Mouse (Mus musculus) kidney, adult 2 months (tissue): ENCODE measurements around the gene H2-M5. TPM values are rescaled to one million over a fixed set of nuclear protein-coding genes. Genes with fewer than 3 reads are reported as not detected.
A peak's percentile ranks its signal among the peaks of the same experiment; 100 is the strongest.

Source experiments
- DNase-seq: peaks from one replicate; pipeline ENCODE4 v3.0.0; 2021
- H3K27ac ChIP-seq: fragments of 200-500 bp; 2 replicates; pipeline ENCODE4 v1.5.1; 2012; ENCODE audit warnings: low read depth, low read length, control low read depth, inconsistent platforms; ENCODE audit not compliant: insufficient read depth
- H3K27me3 ChIP-seq: fragments of 200-500 bp; replicated peaks from 2 replicates; pipeline ENCODE4 v1.6.1; 2012; ENCODE audit warnings: mild to moderate bottlenecking, moderate library complexity, low read length, inconsistent platforms; ENCODE audit not compliant: control insufficient read depth, insufficient read depth
- H3K36me3 ChIP-seq: fragments of 200-500 bp; 2 replicates; pipeline ENCODE4 v1.6.1; 2012; ENCODE audit warnings: mild to moderate bottlenecking, moderate library complexity, low read length, inconsistent platforms; ENCODE audit not compliant: control insufficient read depth, insufficient read depth
- H3K4me1 ChIP-seq: fragments of 200-500 bp; 2 replicates; pipeline ENCODE4 v1.6.1; 2011; ENCODE audit warnings: low read length; ENCODE audit not compliant: control insufficient read depth, insufficient read depth
- H3K4me3 ChIP-seq: fragments of 200-500 bp; 2 replicates; pipeline ENCODE4 v1.5.1; 2011; ENCODE audit warnings: mild to moderate bottlenecking, low read depth, low read length, control low read depth; ENCODE audit not compliant: insufficient read depth
- CTCF ChIP-seq: fragments of 200-500 bp; conservative IDR thresholded peaks from 2 replicates; pipeline ENCODE4 v1.5.1; 2011; ENCODE audit warnings: low read depth, mild to moderate bottlenecking, control low read depth, low read length, moderate library complexity, mixed read lengths; ENCODE audit not compliant: insufficient read depth, insufficient read length
- POLR2A ChIP-seq: fragments of 200-500 bp; IDR thresholded peaks from one replicate; pipeline ENCODE4 v1.6.1; 2011; ENCODE audit warnings: low read depth, low read length, control low read depth
- WGBS: fragments of 180-500 bp; shearing (Covaris S2); methylation state at CpG from one replicate; pipeline ENCODE4 v1.1.7; 2018; 5-methylcytosine and 5-hydroxymethylcytosine counted together
- polyA plus RNA-seq: library from polyadenylated mRNA; depleted of rRNA; stranded (reverse); fragments of >200 nt; gene quantifications from 2 replicates; pipeline ENCODE4 v1.2.3, GENCODE M21; 2012

The H2-M5 gene
- polyA plus RNA-seq, 1 experiment, result 0.08 TPM

GRCm38 (mm10) chr17:36972791-36973190 is 16.5 kb downstream of the H2-M5 start:
- Histone ChIP-seq H3K27ac (no peak overlapping the region), H3K36me3 (no peaks in the 10 kb centered on the region), H3K27me3 (no peaks in the 10 kb centered on the region), H3K4me1 (no peaks in the 10 kb centered on the region), H3K4me3 (no peak overlapping the region)
- 73% methylated on average over 3 of the region's 3 CpGs for WGBS
- no peak for DNase-seq
- TF ChIP-seq POLR2A (no peak), CTCF (no peak)

- H3K4me3 ChIP-seq, result no peak overlapping the region
- 90% methylated on average over 6 of the region's 6 CpGs for WGBS
- no peak for TF ChIP-seq CTCF
- no peak for TF ChIP-seq POLR2A
- DNase-seq, result no peak
- no peak overlapping the region for H3K27ac ChIP-seq
- H3K36me3 ChIP-seq, result no peaks in the 10 kb centered on the region
- H3K27me3 ChIP-seq, result no peaks in the 10 kb centered on the region
- H3K4me1 ChIP-seq, result no peaks in the 10 kb centered on the region
These were observed 18.0 kb downstream of the H2-M5 start for GRCm38 (mm10) chr17:36971172-36971850.

DNA sequence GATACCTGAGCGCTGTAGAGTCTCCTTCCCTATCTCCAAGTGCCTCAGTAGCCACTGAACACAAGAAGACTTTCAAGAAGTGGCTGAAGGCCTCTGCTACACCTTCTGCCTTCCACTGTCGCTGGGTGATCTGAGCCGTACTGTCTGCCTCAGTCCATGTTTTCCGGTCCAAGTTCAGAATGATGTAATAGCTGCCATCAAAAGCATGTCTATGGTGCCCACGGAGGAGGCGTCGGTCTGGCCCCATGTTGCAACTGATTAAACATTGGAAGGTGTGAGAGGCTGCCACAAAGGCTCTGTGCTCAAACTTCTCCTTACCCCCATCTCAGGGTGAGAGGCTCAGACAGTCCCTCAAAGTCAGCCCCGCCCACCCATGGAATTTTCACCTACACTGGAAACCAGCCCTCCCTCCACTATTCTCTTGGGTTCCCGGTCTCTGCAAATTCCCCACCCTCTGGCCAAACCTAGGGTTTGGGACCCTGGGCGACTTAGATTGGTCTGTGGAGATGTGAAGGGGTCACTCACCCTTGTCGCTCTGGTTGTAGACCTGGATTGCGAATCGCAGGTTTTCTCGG is 18.9 kb downstream of the H2-M5 start:
- TF ChIP-seq CTCF, result no peak
- no peak for TF ChIP-seq POLR2A
- 89% methylated on average over 14 of the region's 14 CpGs for WGBS
- H3K27ac ChIP-seq, result no peak overlapping the region

DNA sequence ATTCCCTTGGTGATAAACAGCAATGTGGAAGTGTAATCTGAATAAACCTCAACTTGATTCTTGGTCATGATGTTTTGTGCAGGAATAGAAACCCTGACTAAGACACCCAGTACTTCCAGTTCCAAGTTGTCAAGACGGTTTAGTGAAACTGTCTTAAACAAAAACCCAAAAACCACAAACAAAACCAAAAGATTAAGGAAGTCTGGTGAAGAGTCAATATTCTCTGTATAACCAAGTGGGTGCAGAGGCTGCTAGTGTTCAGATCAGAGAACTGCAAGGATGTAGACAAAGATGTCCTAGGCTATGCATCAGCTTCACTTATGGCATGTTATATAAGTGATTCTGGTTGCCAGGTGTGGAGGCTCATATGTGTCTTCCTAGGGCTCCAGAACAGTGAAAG is 22.5 kb downstream of the H2-M5 start:
- TF ChIP-seq POLR2A, result no peak
- TF ChIP-seq CTCF, result no peak
- 84% methylated on average over 1 of the region's 1 CpGs for WGBS
- no peak overlapping the region for H3K27ac ChIP-seq
- no peaks in the 10 kb centered on the region; the same call in 1 of the 2 replicates for H3K36me3 ChIP-seq
- no peak overlapping the region for H3K4me3 ChIP-seq
- H3K27me3 ChIP-seq, result no peaks in the 10 kb centered on the region
- no peak for DNase-seq
- no peaks in the 10 kb centered on the region for H3K4me1 ChIP-seq

More for the DNA sequence above, 18.9 kb downstream of the H2-M5 start:
- no peaks in the 10 kb centered on the region for H3K27me3 ChIP-seq
- no peaks in the 10 kb centered on the region for H3K36me3 ChIP-seq
- no peaks in the 10 kb centered on the region for H3K4me1 ChIP-seq
- no peak overlapping the region for H3K4me3 ChIP-seq
- no peak for DNase-seq

- Histone ChIP-seq H3K27me3 (no peaks in the 10 kb centered on the region), H3K36me3 (no peaks in the 10 kb centered on the region; the same call in 1 of the 2 replicates), H3K27ac (no peak overlapping the region), H3K4me1 (peaks cover 4% of the 10 kb centered on the region; the same call in 1 of the 2 replicates), H3K4me3 (no peak overlapping the region)
- no peak for DNase-seq
- no peak for TF ChIP-seq POLR2A
- no peak for TF ChIP-seq CTCF
- WGBS, result 68% methylated on average over 1 of the region's 1 CpGs
These were observed 28.2 kb downstream of the H2-M5 start for GRCm38 (mm10) chr17:36961125-36961524.

DNA sequence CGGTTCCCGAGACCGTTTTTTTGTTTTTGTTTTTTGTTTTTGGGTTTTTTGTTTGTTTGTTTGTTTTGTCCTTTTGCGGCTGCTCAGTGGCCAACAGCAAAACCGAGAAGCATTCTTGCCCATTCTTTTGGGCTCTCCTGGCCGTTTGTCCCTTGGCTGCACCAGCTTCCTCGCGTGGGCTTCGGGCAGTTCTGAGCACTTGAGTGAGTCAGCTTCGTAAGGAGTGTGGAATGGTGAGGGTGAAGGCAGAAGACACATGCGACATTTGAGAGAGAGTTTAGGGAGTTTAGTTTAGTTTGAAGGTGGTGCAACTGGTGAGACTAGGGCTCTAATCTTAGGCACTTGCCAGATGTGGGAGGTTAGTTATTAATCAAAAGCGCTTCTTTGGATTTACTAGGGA is 30.5 kb downstream of the H2-M5 start:
- peak; percentile 25 for DNase-seq
- H3K36me3 ChIP-seq, result no peaks in the 10 kb centered on the region
- no peak for TF ChIP-seq POLR2A
- no peak for TF ChIP-seq CTCF
- H3K4me3 ChIP-seq, result peak overlapping the region; percentile 71
- no peaks in the 10 kb centered on the region for H3K27me3 ChIP-seq
- H3K4me1 ChIP-seq, result peaks cover 4% of the 10 kb centered on the region; the same call in 1 of the 2 replicates
- H3K27ac ChIP-seq, result 0 out of 2 replicates have a peak overlapping the region, but pooled peaks have one; percentile 22
- WGBS, result 4% methylated on average over 12 of the region's 12 CpGs

GRCm38 (mm10) chr17:36957999-36958743 is 31.2 kb downstream of the H2-M5 start, which contains the start of the genes Znrd1 and Znrd1as:
Znrd1 (minus strand) TSS chr17:36958559.
Znrd1as (plus strand) TSS chr17:36958592.
- under 1% methylated on average over 46 of the region's 46 CpGs for WGBS
- H3K36me3 ChIP-seq, result no peaks in the 10 kb centered on the region
- peak; percentile 97 for DNase-seq
- no peaks in the 10 kb centered on the region for H3K27me3 ChIP-seq
- H3K27ac ChIP-seq, result peak within 1 kb of the TSS; percentile 62
- TF ChIP-seq POLR2A (peak; percentile 65), CTCF (no peak)
- H3K4me1 ChIP-seq, result peaks cover 4% of the 10 kb centered on the region; the same call in 1 of the 2 replicates
- peak within 1 kb of the TSS; percentile 71 for H3K4me3 ChIP-seq
